In the genomic region with DNA sequence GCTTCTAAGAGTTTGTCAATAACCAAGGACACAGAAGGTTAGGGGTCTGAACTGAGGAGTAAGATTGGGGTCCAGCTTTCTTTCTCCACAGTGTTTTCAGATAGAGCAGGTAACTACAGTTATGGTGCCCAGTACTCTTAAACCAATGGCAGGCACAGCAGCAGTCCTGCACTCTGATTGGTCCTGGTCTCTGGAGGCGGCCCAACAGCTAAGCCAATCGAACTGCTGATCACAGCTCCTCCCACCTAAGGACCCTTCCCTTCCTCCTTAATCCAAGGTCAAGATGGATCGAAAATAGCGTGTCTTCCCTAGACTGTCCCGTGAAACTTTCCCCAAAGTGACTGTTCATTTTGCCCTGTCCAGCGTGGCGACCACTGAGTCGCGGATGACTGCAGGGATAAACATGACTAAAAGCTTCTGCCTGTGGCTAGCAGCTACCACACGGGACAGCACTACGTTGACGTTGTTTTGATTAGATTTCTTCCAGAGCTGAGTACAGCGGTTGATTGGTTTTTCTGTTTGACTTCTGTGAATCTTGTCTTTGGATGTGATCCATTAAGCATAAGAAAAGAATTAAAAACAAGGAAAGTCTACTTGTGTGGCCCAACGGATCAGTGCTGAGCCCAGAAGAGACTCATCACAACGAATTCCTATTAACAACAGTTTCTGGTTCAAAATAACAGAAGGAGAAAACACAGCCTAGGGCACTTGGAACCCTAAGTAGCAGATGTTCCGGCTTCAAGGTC, we compare ENCODE assay signal across 1 mouse cellular context.
TF ChIP-seq lines count a peak whose summit lies in the region.

No protein-coding gene starts in this region.

TF ChIP-seq in MEL, 35 proteins besides CTCF, POLR2A, EP300 and RAD21 (continued from another document):
- no peak for TF ChIP-seq TBP (IDR thresholded peaks at IDR 0.05; ENCODE audit: low read depth, low read length)
- no peak for TF ChIP-seq GABPA (IDR thresholded peaks at IDR 0.05; ENCODE audit: low read depth, low read length)
- no peak for TF ChIP-seq ELF1 (IDR thresholded peaks at IDR 0.05; ENCODE audit: low read depth, low read length)
- TF ChIP-seq ZKSCAN1 (IDR thresholded peaks at IDR 0.05; ENCODE audit: low read depth, low read length): no peak
- no peak for TF ChIP-seq MEF2A (IDR thresholded peaks at IDR 0.05; ENCODE audit: extremely low read depth, insufficient replicate concordance, low read depth, low read length, poor library complexity, severe bottlenecking)
